Mouse (Mus musculus): ENCODE data around the gene Sbf2.

GRCm38 (mm10) chr7:110302886-110303285 lies 311.8 kb downstream of the Sbf2 start:
- TF ChIP-seq CTCF (IDR thresholded peaks at IDR 0.05; ENCODE audit: low read depth) (no peak), EP300 (IDR thresholded peaks at IDR 0.05; ENCODE audit: low read depth) (no peak)

Data from heart, postnatal 0 days (tissue).